Mouse (Mus musculus) MEL (cell line): ENCODE data around the gene Tmprss13. TPM values are rescaled to one million over a fixed set of nuclear protein-coding genes. Genes with fewer than 3 reads are reported as not detected.

Experiments
- DNase-seq: peaks from one replicate; pipeline ENCODE4 v3.0.0; 2011; ENCODE audit warnings: low read depth, low spot score
- H3K27ac ChIP-seq: 2 replicates; pipeline ENCODE4 v1.5.1; 2012; ENCODE audit warnings: low read depth, mild to moderate bottlenecking, control low read depth, low read length, moderate library complexity; ENCODE audit not compliant: control insufficient read depth
- H3K27me3 ChIP-seq, 2 experiments: fragments of 150-350 bp in 1 of 2; sonication (generic) in 1 of 2; 2 replicates each; pipeline ENCODE4 v1.6.1; 2012; ENCODE audit warnings: low read length in 2 of 2, mild to moderate bottlenecking in 2 of 2, improper control_type of control experiment in 1 of 2, moderate library complexity in 1 of 2; ENCODE audit not compliant: insufficient read depth in 2 of 2, control insufficient read depth in 1 of 2
- H3K36me3 ChIP-seq, 2 experiments: 2 replicates each; pipeline ENCODE4 v1.6.1; 2012 to 2014; ENCODE audit warnings: low read length in 2 of 2, improper control_type of control experiment in 1 of 2, inconsistent platforms in 1 of 2, mild to moderate bottlenecking in 1 of 2; ENCODE audit not compliant: insufficient read depth in 2 of 2, control insufficient read depth in 1 of 2
- H3K4me1 ChIP-seq, 2 experiments: fragments of 150-350 bp in 1 of 2; sonication (generic) in 1 of 2; 2 replicates each; pipeline ENCODE4 v1.6.1; 2012; ENCODE audit warnings: low read length in 2 of 2, improper control_type of control experiment in 1 of 2, mild to moderate bottlenecking in 1 of 2; ENCODE audit not compliant: insufficient read depth in 2 of 2, control insufficient read depth in 1 of 2
- H3K4me3 ChIP-seq, 2 experiments: fragments of 150-350 bp in 1 of 2; sonication (generic) in 1 of 2; 2 replicates each; pipeline ENCODE4 v1.5.1; 2012; ENCODE audit warnings: low read depth in 2 of 2, low read length in 2 of 2, mild to moderate bottlenecking in 2 of 2, moderate library complexity in 2 of 2, control low read depth in 1 of 2, improper control_type of control experiment in 1 of 2; ENCODE audit not compliant: control insufficient read depth in 1 of 2, insufficient read depth in 1 of 2
- H3K79me2 ChIP-seq: 2 replicates; pipeline ENCODE4 v1.6.1; 2012; ENCODE audit warnings: mild to moderate bottlenecking, low read length, moderate library complexity; ENCODE audit not compliant: control insufficient read depth, poor library complexity, insufficient read depth
- H3K9ac ChIP-seq: 2 replicates; pipeline ENCODE4 v1.6.1; 2012; ENCODE audit warnings: low read depth, mild to moderate bottlenecking, control low read depth, low read length, moderate library complexity; ENCODE audit not compliant: control insufficient read depth, poor library complexity, severe bottlenecking
- H3K9me3 ChIP-seq: fragments of 150-350 bp; sonication (generic); replicated peaks from 2 replicates; pipeline ENCODE4 v1.6.1; 2012; ENCODE audit warnings: mild to moderate bottlenecking, low read length, improper control_type of control experiment, moderate library complexity; ENCODE audit not compliant: insufficient read depth
- CHD2 ChIP-seq: IDR thresholded peaks from 2 replicates; pipeline ENCODE4 v1.6.1; 2011; ENCODE audit warnings: low read length, improper control_type of control experiment
- CTCF ChIP-seq, 3 experiments: IDR thresholded peaks in 2 of 3; conservative IDR thresholded peaks in 1 of 3; 2 replicates each; pipeline ENCODE4 v1.5.1; 2011 to 2012; ENCODE audit warnings: low read length in 3 of 3, low read depth in 2 of 3, mild to moderate bottlenecking in 2 of 3, improper control_type of control experiment in 1 of 3, inconsistent platforms in 1 of 3, mixed read lengths in 1 of 3, moderate library complexity in 1 of 3; ENCODE audit not compliant: control insufficient read depth in 1 of 3, insufficient read depth in 1 of 3, poor library complexity in 1 of 3, severe bottlenecking in 1 of 3
- EP300 ChIP-seq, 2 experiments: IDR thresholded peaks; 2 replicates each; pipeline ENCODE4 v1.6.1; 2011; ENCODE audit warnings: improper control_type of control experiment in 2 of 2, low read length in 2 of 2, low read depth in 1 of 2, mild to moderate bottlenecking in 1 of 2
- GATA1 ChIP-seq: IDR thresholded peaks from 2 replicates; pipeline ENCODE4 v1.6.1; 2011; ENCODE audit warnings: low read depth, low read length, improper control_type of control experiment
- JUND ChIP-seq: IDR thresholded peaks from 2 replicates; pipeline ENCODE4 v1.6.1; 2011; ENCODE audit warnings: low read depth, mild to moderate bottlenecking, improper control_type of control experiment, low read length
- MXI1 ChIP-seq: IDR thresholded peaks from 2 replicates; pipeline ENCODE4 v1.6.1; 2011; ENCODE audit warnings: mild to moderate bottlenecking, low read depth, low read length, improper control_type of control experiment
- NRF1 ChIP-seq: IDR thresholded peaks from 2 replicates; pipeline ENCODE4 v1.6.1; 2014; ENCODE audit warnings: low read depth, mild to moderate bottlenecking, inconsistent platforms, low read length, improper control_type of control experiment, moderate library complexity; ENCODE audit not compliant: poor library complexity, insufficient read depth, severe bottlenecking
- POLR2A ChIP-seq, 2 experiments: IDR thresholded peaks; 2 replicates each; pipeline ENCODE4 v1.6.1; 2011 to 2012; ENCODE audit warnings: low read length in 2 of 2, mild to moderate bottlenecking in 2 of 2, control low read depth in 1 of 2, improper control_type of control experiment in 1 of 2, low read depth in 1 of 2, moderate library complexity in 1 of 2; ENCODE audit not compliant: control insufficient read depth in 1 of 2, insufficient read depth in 1 of 2, poor library complexity in 1 of 2
- POLR2AphosphoS2 ChIP-seq: IDR thresholded peaks from 2 replicates; pipeline ENCODE4 v1.6.1; 2011; ENCODE audit warnings: low read length, improper control_type of control experiment
- POLR2AphosphoS5 ChIP-seq: IDR thresholded peaks from 2 replicates; pipeline ENCODE4 v1.6.1; 2012; ENCODE audit warnings: low read depth, borderline replicate concordance, mild to moderate bottlenecking, inconsistent platforms, low read length, moderate library complexity, mixed read lengths
- RAD21 ChIP-seq: IDR thresholded peaks from 2 replicates; pipeline ENCODE4 v1.6.1; 2011; ENCODE audit warnings: mild to moderate bottlenecking, low read depth, low read length, improper control_type of control experiment
- RCOR1 ChIP-seq: IDR thresholded peaks from 2 replicates; pipeline ENCODE4 v1.6.1; 2012; ENCODE audit warnings: low read depth, mild to moderate bottlenecking, inconsistent platforms, low read length, improper control_type of control experiment
- SIN3A ChIP-seq: IDR thresholded peaks from 2 replicates; pipeline ENCODE4 v1.6.1; 2012; ENCODE audit warnings: low read length, improper control_type of control experiment, inconsistent platforms
- TCF12 ChIP-seq: IDR thresholded peaks from 2 replicates; pipeline ENCODE4 v1.6.1; 2014; ENCODE audit warnings: low read depth, mild to moderate bottlenecking, inconsistent platforms, low read length, improper control_type of control experiment, moderate library complexity
- USF1 ChIP-seq: IDR thresholded peaks from 2 replicates; pipeline ENCODE4 v1.6.1; 2014; ENCODE audit warnings: low read depth, mild to moderate bottlenecking, inconsistent platforms, low read length, improper control_type of control experiment, moderate library complexity
- ZNF384 ChIP-seq: IDR thresholded peaks from 2 replicates; pipeline ENCODE4 v1.6.1; 2012; ENCODE audit warnings: low read depth, mild to moderate bottlenecking, inconsistent platforms, low read length, improper control_type of control experiment
- polyA plus RNA-seq, 2 experiments: library from polyadenylated mRNA; stranded (reverse) in 1 of 2; unstranded in 1 of 2; fragments of >175 nt in 1 of 2; fragments of >200 nt in 1 of 2; gene quantifications; 2 replicates each; pipeline versions ENCODE4 v1.2.1 to v1.2.4; 2012; ENCODE audit warnings: low replicate concordance in 2 of 2, low read depth in 1 of 2; ENCODE audit not compliant: insufficient read length in 2 of 2, insufficient read depth in 1 of 2, missing spikeins in 1 of 2
- total RNA-seq: library from RNA; depleted of rRNA; stranded (reverse); fragments of 300-350 nt; gene quantifications from 2 replicates; pipeline ENCODE4 v1.2.3, GENCODE M21; 2012

Tmprss13 gene
- total and polyA plus RNA-seq, 3 experiments: not detected

DNA sequence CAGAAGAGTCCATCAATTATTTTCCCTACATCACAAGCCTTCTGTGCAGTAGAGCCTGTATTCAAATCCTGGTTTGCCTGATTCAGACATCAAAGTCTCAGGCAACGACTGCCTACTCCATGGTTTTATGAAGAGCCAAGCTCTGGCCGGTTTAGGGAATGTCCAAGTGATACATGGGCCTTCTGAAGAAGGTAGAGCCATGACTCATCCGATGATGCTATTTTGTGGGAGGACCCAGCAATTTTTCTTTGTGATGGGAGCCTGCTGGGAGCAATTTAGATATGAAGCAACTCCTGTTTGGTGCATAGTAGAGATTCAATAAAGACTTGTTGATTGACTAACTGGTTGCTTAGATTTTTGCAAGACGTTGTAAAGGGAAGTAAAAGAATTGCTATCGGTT lies 10.4 kb upstream of the Tmprss13 start (continued):
- TF ChIP-seq EP300 (IDR thresholded peaks at IDR 0.05; ENCODE audit: low read depth in 1 of 2, low read length in 2 of 2): no peak

DNA sequence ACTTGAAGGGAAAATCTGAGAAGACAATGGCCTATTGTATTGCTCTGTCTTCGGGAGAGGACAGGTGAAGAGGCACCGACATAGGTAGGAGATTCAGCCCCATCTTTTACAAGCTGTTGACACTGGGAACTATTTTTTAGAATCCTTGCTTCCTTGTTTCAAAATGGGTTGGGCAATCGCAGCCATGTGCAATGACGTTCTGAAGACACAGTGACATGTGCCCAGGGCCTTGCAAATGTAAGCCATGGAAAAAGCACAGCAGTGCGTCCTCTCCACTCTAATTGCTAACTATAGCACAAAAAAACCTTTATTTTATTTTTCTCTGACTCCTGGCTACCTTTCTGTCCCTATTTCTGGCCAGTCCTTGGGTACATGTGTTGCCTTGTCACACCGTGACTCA lies 7.0 kb upstream of the Tmprss13 start:
- no peak for DNase-seq
- Histone ChIP-seq H3K4me3 (no peak overlapping the region), H3K36me3 (no peaks in the 10 kb centered on the region), H3K27me3 (peaks cover 11 to 22% of the 10 kb centered on the region in 2 experiments), H3K79me2 (no peaks in the 10 kb centered on the region), H3K9ac (no peak overlapping the region)
- TF ChIP-seq NRF1: no peak
- no peak for TF ChIP-seq POLR2A (IDR thresholded peaks at IDR 0.05; ENCODE audit: control insufficient read depth in 1 of 2, insufficient read depth in 1 of 2, low read depth in 1 of 2, low read length in 2 of 2, poor library complexity in 1 of 2)
- TF ChIP-seq POLR2AphosphoS2: no peak
- no peak for TF ChIP-seq SIN3A
- no peak for TF ChIP-seq GATA1
- no peak for TF ChIP-seq CTCF (IDR thresholded peaks at IDR 0.05 in 2 of 3, conservative IDR thresholded peaks at IDR 0.05 in 1 of 3; ENCODE audit: control insufficient read depth in 1 of 3, insufficient read depth in 1 of 3, low read depth in 2 of 3, low read length in 3 of 3, poor library complexity in 1 of 3, severe bottlenecking in 1 of 3)
- no peak for TF ChIP-seq MXI1
- no peak for TF ChIP-seq JUND
- TF ChIP-seq, all 39 proteins: peak for 0
- no peaks in the 10 kb centered on the region for H3K9me3 ChIP-seq
- H3K27ac ChIP-seq: no peak overlapping the region
- no peaks in the 10 kb centered on the region for H3K4me1 ChIP-seq

DNA sequence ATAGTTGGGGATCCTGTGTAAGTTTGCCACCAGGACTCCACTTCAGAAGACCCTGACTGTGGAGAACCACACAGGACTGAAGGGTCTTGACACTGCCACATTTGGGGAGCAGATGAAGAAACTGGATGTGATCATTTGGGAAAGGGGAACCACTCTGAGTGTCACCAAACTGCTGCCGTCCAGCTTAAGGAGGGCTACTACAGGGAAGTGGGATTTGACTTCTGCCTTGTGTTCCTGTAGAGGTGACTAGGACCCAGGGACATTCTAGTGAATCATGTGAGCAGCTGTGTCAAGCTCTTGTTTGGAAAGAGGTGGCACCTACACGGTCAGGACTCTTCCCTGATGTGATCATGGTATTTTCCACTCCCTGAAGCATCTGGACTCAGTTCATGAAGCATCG lies 5.0 kb upstream of the Tmprss13 start:
- TF ChIP-seq CHD2: no peak
- TF ChIP-seq ZNF384: no peak
- no peak for TF ChIP-seq USF1
- TF ChIP-seq POLR2AphosphoS5: no peak
- no peak for TF ChIP-seq RCOR1
- TF ChIP-seq CTCF (IDR thresholded peaks at IDR 0.05 in 2 of 3, conservative IDR thresholded peaks at IDR 0.05 in 1 of 3; ENCODE audit: control insufficient read depth in 1 of 3, insufficient read depth in 1 of 3, low read depth in 2 of 3, low read length in 3 of 3, poor library complexity in 1 of 3, severe bottlenecking in 1 of 3): no peak
- no peak for TF ChIP-seq POLR2AphosphoS2
- TF ChIP-seq TCF12: no peak
- TF ChIP-seq RAD21: no peak
- Histone ChIP-seq H3K27ac (no peak overlapping the region), H3K36me3 (no peaks in the 10 kb centered on the region), H3K4me1 (no peaks in the 10 kb centered on the region), H3K4me3 (no peak overlapping the region), H3K79me2 (no peaks in the 10 kb centered on the region), H3K27me3 (peaks cover 4 to 15% of the 10 kb centered on the region in 2 experiments), H3K9me3 (no peaks in the 10 kb centered on the region), H3K9ac (no peak overlapping the region)
- DNase-seq: no peak
